Mouse (Mus musculus): ENCODE measurements around the gene Olfr154. TPM values are rescaled to one million over a fixed set of nuclear protein-coding genes. Genes with fewer than 3 reads are reported as not detected.
"Not testable (repeated sequence)": the region's sequence is repeated elsewhere in the genome, so short reads cannot be mapped to it uniquely, and the experiment has no call there.

Olfr154 gene
- not detected in 2 replicates for polyA plus RNA-seq (2015; fragmentation: Nextera tagmentation; extraction: Ambion mirVana)

DNA sequence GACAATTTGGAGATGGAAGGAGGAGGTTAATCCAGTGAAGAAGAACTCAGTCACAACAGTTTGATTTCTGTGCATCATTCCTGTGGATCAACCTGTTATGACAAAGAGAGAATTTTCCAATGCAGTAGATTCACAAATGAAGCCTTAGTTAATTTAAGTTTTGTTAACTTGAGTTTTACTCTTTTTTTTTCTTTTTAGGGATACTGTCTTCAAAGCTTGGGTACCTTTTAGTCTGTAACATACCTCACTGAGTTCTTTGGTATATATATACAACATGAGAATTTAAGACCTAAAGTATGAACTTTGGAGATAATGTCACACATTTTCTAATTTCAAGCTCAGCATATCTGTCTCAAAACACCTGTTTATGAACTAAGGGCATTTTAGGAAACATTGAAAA, at the start of gene Olfr154:
Olfr154 (minus strand) TSS at position 101 of the 400 bp plus-strand sequence.
- not testable (repeated sequence) for H3K9me3 ChIP-seq; H3K4me1 ChIP-seq; H3K27me3 ChIP-seq (replicated peaks); H3K36me3 ChIP-seq; H3K4me2 ChIP-seq; H3K27ac ChIP-seq (replicated peaks); ATAC-seq (ENCODE audit: extremely low read depth, insufficient number of reproducible peaks, low FRiP score, low TSS enrichment); H3K9ac ChIP-seq; H3K4me3 ChIP-seq

DNA sequence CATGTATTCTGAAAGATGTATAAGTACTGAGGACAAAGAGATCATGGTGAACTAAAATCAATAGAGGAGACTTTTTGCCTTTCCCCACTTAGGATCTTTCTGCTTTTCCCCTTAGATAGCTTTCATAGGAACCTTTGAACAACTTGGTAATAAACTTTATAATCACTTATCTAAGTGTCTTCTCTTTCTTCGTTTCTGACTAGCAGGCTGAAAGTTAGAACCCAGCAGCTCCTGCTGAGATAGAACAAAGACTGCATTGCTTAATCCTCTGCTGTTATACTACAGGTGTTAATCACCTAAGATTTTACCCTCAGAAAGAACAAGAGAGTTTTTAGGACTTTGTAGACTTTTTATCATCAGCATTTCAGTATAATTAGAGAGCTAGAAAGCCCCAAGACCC, 46.9 kb upstream of the Olfr154 start:
- no peaks in the 10 kb centered on the region for H3K36me3 ChIP-seq
- H3K9me3 ChIP-seq = 0 out of 2 replicates have a peak, but pooled peaks cover 3% of the 10 kb centered on the region
- no peaks in the 10 kb centered on the region for H3K27me3 ChIP-seq (replicated peaks)
- H3K4me1 ChIP-seq = no peaks in the 10 kb centered on the region
- H3K4me2 ChIP-seq = no peak overlapping the region
- H3K27ac ChIP-seq (replicated peaks) = no peak overlapping the region
- 41% methylated on average over 1 of the region's 1 CpGs for WGBS
- no peak overlapping the region for H3K4me3 ChIP-seq
- no peak for ATAC-seq (ENCODE audit: extremely low read depth, insufficient number of reproducible peaks, low FRiP score, low TSS enrichment)
- no peak overlapping the region for H3K9ac ChIP-seq

DNA sequence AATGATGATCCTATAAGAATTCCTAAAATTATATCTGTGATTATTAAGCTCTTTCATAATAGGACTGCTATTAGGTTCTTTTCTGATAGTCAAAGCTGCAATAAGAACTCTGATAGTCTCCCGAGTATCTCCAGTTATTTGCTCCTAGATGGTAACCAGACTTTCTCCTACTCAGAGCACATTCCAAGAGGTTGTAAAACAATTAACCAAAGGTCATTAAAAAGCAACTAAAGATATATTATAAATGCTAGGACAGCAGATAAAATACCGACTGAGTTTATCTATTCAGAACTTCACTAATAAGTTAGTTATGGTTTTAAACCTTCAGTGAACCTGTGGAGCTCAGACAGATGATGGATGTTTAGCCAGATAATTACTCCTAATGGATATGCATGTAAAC, 46.4 kb upstream of the Olfr154 start:
- not testable (repeated sequence) for ATAC-seq (ENCODE audit: extremely low read depth, insufficient number of reproducible peaks, low FRiP score, low TSS enrichment); H3K9ac ChIP-seq; H3K4me1 ChIP-seq; H3K4me2 ChIP-seq; H3K27me3 ChIP-seq (replicated peaks); H3K4me3 ChIP-seq; H3K9me3 ChIP-seq; H3K27ac ChIP-seq (replicated peaks); H3K36me3 ChIP-seq
- WGBS = 51% methylated on average over 2 of the region's 2 CpGs

DNA sequence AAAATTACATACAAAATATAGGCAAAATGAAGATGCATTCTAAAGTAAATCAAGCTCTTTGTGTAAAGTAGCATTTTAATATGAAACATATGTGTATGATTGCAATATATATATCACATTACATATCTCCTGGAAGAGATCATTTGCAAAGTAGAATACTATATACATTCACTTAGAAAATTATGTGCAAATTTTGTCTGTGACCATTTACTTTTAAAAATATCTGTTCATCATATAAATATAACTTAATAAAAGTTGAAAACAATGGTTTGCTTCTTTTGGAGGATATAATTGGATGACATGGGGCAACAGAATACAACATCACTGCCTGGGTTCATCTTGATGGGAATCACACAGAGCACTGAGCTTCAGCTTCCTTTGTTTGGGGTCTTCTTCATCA, 24.9 kb upstream of the Olfr154 start, which contains the start of gene Olfr1008:
Olfr1008 (plus strand) TSS at position 301 of the 400 bp plus-strand sequence.
- H3K4me3 ChIP-seq = no peak within 1 kb of the TSS
- no peak within 1 kb of the TSS for H3K9ac ChIP-seq
- ATAC-seq (ENCODE audit: extremely low read depth, insufficient number of reproducible peaks, low FRiP score, low TSS enrichment) = no peak
- no peak within 1 kb of the TSS for H3K4me2 ChIP-seq
- no peak within 1 kb of the TSS for H3K27ac ChIP-seq (replicated peaks)
- no peaks in the 10 kb centered on the region for H3K36me3 ChIP-seq
- H3K4me1 ChIP-seq = no peaks in the 10 kb centered on the region
- H3K27me3 ChIP-seq (replicated peaks) = no peaks in the 10 kb centered on the region
- H3K9me3 ChIP-seq = peaks cover 3% of the 10 kb centered on the region

DNA sequence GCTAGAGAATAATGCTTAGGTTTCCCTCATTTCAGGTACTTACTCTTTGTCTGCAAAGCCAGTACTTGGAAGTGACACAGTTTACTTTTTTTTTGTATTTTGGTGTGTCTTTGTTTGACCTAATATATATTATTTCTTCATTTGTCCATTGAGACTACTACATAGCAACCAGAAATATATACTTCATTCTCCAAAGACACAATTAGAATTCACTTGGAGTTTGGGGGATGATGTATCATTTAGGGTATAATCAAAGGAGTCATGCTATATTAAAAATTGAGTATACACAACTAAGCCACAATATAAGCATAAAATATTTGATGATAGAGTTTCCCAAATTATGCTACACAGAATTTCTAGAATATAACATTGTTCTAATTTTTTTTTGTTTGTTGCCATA, 14.4 kb upstream of the Olfr154 start, which contains the start of gene Olfr1006:
Olfr1006 (minus strand) TSS at position 101 of the 400 bp plus-strand sequence.
- no peak within 1 kb of the TSS for H3K9ac ChIP-seq
- H3K9me3 ChIP-seq = no peaks in the 10 kb centered on the region
- ATAC-seq (ENCODE audit: extremely low read depth, insufficient number of reproducible peaks, low FRiP score, low TSS enrichment) = no peak
- H3K4me1 ChIP-seq = no peaks in the 10 kb centered on the region
- no peak within 1 kb of the TSS for H3K27ac ChIP-seq (replicated peaks)
- H3K4me3 ChIP-seq = no peak within 1 kb of the TSS
- H3K4me2 ChIP-seq = no peak within 1 kb of the TSS
- no peaks in the 10 kb centered on the region for H3K36me3 ChIP-seq
- H3K27me3 ChIP-seq (replicated peaks) = no peaks in the 10 kb centered on the region

DNA sequence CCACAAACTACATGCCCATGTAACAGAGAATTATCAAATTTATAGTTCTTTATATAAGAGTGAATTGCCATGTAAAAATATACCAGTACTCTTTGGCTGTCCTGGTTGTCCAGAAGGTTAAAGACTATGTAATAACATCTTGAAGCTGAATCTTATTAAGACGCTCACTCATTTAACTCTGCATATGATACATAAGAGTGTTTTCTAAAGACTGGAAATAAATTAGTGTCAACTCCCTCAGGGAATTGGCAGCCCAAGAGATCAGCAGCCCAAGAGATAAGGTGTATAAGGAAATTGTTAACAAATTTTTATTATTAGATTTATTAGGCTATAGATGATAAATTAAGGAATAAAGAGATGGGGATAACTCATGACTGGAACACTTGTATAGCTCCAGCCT, 13.7 kb downstream of the Olfr154 start, which contains the start of gene Olfr1002:
Olfr1002 (minus strand) TSS at position 101 of the 400 bp plus-strand sequence.
- Histone ChIP-seq H3K27ac (replicated peaks) (no peak within 1 kb of the TSS), H3K9me3 (no peaks in the 10 kb centered on the region), H3K36me3 (no peaks in the 10 kb centered on the region), H3K9ac (no peak within 1 kb of the TSS), H3K4me2 (no peak within 1 kb of the TSS), H3K4me3 (no peak within 1 kb of the TSS), H3K4me1 (no peaks in the 10 kb centered on the region), H3K27me3 (replicated peaks) (no peaks in the 10 kb centered on the region)
- ATAC-seq (ENCODE audit: extremely low read depth, insufficient number of reproducible peaks, low FRiP score, low TSS enrichment) = no peak
- WGBS = 87% methylated on average over 1 of the region's 1 CpGs

Other genes starting within 250 kb of the Olfr154 start
- gene Olfr993, start 249.6 kb downstream of the Olfr154 start, polyA plus RNA-seq (2015; fragmentation: Nextera tagmentation; extraction: Ambion mirVana) = not detected in 2 replicates
- not detected in 2 replicates for gene Olfr994, start 228.0 kb downstream of the Olfr154 start, polyA plus RNA-seq (2015; fragmentation: Nextera tagmentation; extraction: Ambion mirVana)
- not detected in 2 replicates for gene Olfr995, start 220.8 kb downstream of the Olfr154 start, polyA plus RNA-seq (2015; fragmentation: Nextera tagmentation; extraction: Ambion mirVana)
- gene 4833423E24Rik, start 145.4 kb downstream of the Olfr154 start, polyA plus RNA-seq (2015; fragmentation: Nextera tagmentation; extraction: Ambion mirVana) = not detected in 2 replicates
- gene Olfr996, start 85.2 kb downstream of the Olfr154 start, polyA plus RNA-seq (2015; fragmentation: Nextera tagmentation; extraction: Ambion mirVana) = not detected in 2 replicates
- gene Olfr998, start 75.5 kb downstream of the Olfr154 start, polyA plus RNA-seq (2015; fragmentation: Nextera tagmentation; extraction: Ambion mirVana) = not detected in 2 replicates
- gene Olfr1000, start 52.6 kb downstream of the Olfr154 start, polyA plus RNA-seq (2015; fragmentation: Nextera tagmentation; extraction: Ambion mirVana) = not detected in 2 replicates
- not detected in 2 replicates for gene Olfr1002, start 13.8 kb downstream of the Olfr154 start, polyA plus RNA-seq (2015; fragmentation: Nextera tagmentation; extraction: Ambion mirVana)
- not detected in 2 replicates for gene Olfr1006, start 14.3 kb upstream of the Olfr154 start, polyA plus RNA-seq (2015; fragmentation: Nextera tagmentation; extraction: Ambion mirVana)
- gene Olfr1008, start 25.0 kb upstream of the Olfr154 start, polyA plus RNA-seq (2015; fragmentation: Nextera tagmentation; extraction: Ambion mirVana) = not detected in 2 replicates
- gene Olfr1009, start 51.0 kb upstream of the Olfr154 start, polyA plus RNA-seq (2015; fragmentation: Nextera tagmentation; extraction: Ambion mirVana) = not detected in 2 replicates
- not detected in 2 replicates for gene Olfr1012, start 98.3 kb upstream of the Olfr154 start, polyA plus RNA-seq (2015; fragmentation: Nextera tagmentation; extraction: Ambion mirVana)
- not detected in 2 replicates for gene Olfr1013, start 102.6 kb upstream of the Olfr154 start, polyA plus RNA-seq (2015; fragmentation: Nextera tagmentation; extraction: Ambion mirVana)
- gene Olfr1014, start 108.3 kb upstream of the Olfr154 start, polyA plus RNA-seq (2015; fragmentation: Nextera tagmentation; extraction: Ambion mirVana) = not detected in 2 replicates
- not detected in 2 replicates for gene Olfr1015, start 117.6 kb upstream of the Olfr154 start, polyA plus RNA-seq (2015; fragmentation: Nextera tagmentation; extraction: Ambion mirVana)
- gene Olfr1016, start 138.1 kb upstream of the Olfr154 start, polyA plus RNA-seq (2015; fragmentation: Nextera tagmentation; extraction: Ambion mirVana) = not detected in 2 replicates
- gene Olfr1018, start 154.0 kb upstream of the Olfr154 start, polyA plus RNA-seq (2015; fragmentation: Nextera tagmentation; extraction: Ambion mirVana) = not detected in 2 replicates
- not detected in 2 replicates for gene Olfr1019, start 181.0 kb upstream of the Olfr154 start, polyA plus RNA-seq (2015; fragmentation: Nextera tagmentation; extraction: Ambion mirVana)
- not detected in 2 replicates for gene Olfr1020, start 182.6 kb upstream of the Olfr154 start, polyA plus RNA-seq (2015; fragmentation: Nextera tagmentation; extraction: Ambion mirVana)
- not detected in 2 replicates for gene Olfr1022, start 204.1 kb upstream of the Olfr154 start, polyA plus RNA-seq (2015; fragmentation: Nextera tagmentation; extraction: Ambion mirVana)
- gene Olfr1023, start 221.2 kb upstream of the Olfr154 start, polyA plus RNA-seq (2015; fragmentation: Nextera tagmentation; extraction: Ambion mirVana) = not detected in 2 replicates
- gene Olfr1024, start 240.6 kb upstream of the Olfr154 start, polyA plus RNA-seq (2015; fragmentation: Nextera tagmentation; extraction: Ambion mirVana) = not detected in 2 replicates

Measured in heart, embryonic 13.5 days (tissue).